Mouse (Mus musculus): ENCODE results near the gene Cpz. TPM values are rescaled to one million over a fixed set of nuclear protein-coding genes. Genes with fewer than 3 reads are reported as not detected.

The Cpz gene
- polyA plus RNA-seq, 1 experiment from 2014 or later = 6.4 TPM

- H3K4me1 ChIP-seq (replicated peaks; ENCODE audit: control insufficient read depth, insufficient read depth, low read length) = no peaks in the 10 kb centered on the region
- ATAC-seq (ENCODE audit: low FRiP score) (no peak), DNase-seq (ENCODE audit: low spot score) (peak; percentile 44)
- H3K27ac ChIP-seq (ENCODE audit: low read depth, low read length) = no peak overlapping the region
- no peaks in the 10 kb centered on the region for H3K9me3 ChIP-seq (ENCODE audit: control insufficient read depth, low read length)
- 0 out of 2 replicates have a peak overlapping the region, but pooled peaks have one; percentile 11 for H3K9ac ChIP-seq (ENCODE audit: low read depth, low read length)
- 72% methylated on average over 13 of the region's 13 CpGs for WGBS
- H3K27me3 ChIP-seq (ENCODE audit: control insufficient read depth, insufficient read depth, low read length) = no peaks in the 10 kb centered on the region
- no peak overlapping the region for H3K4me2 ChIP-seq (replicated peaks; ENCODE audit: low read depth, low read length)
- H3K4me3 ChIP-seq (ENCODE audit: low read depth, low read length) = no peak overlapping the region
- no peaks in the 10 kb centered on the region; the same call in 1 of the 2 replicates for H3K36me3 ChIP-seq (ENCODE audit: control insufficient read depth, insufficient read depth, low read length)
Measured at GRCm38 (mm10) chr5:35557946-35558621, 32.6 kb upstream of the Cpz start.

- ATAC-seq (ENCODE audit: low FRiP score) (no peak), DNase-seq (ENCODE audit: low spot score) (no peak)
- H3K4me2 ChIP-seq (replicated peaks; ENCODE audit: low read depth, low read length) = no peak overlapping the region
- WGBS = 88% methylated on average over 7 of the region's 7 CpGs
- H3K36me3 ChIP-seq (ENCODE audit: control insufficient read depth, insufficient read depth, low read length) = no peaks in the 10 kb centered on the region
- no peak overlapping the region for H3K4me3 ChIP-seq (ENCODE audit: low read depth, low read length)
- no peaks in the 10 kb centered on the region for H3K4me1 ChIP-seq (replicated peaks; ENCODE audit: control insufficient read depth, insufficient read depth, low read length)
- H3K27me3 ChIP-seq (ENCODE audit: control insufficient read depth, insufficient read depth, low read length) = no peaks in the 10 kb centered on the region
- no peak overlapping the region for H3K27ac ChIP-seq (ENCODE audit: low read depth, low read length)
- H3K9me3 ChIP-seq (ENCODE audit: control insufficient read depth, low read length) = no peaks in the 10 kb centered on the region
- H3K9ac ChIP-seq (ENCODE audit: low read depth, low read length) = no peak overlapping the region
Measured at GRCm38 (mm10) chr5:35556393-35556792, 30.9 kb upstream of the Cpz start.

- no peak for ATAC-seq (ENCODE audit: low FRiP score)
- Histone ChIP-seq H3K27ac (ENCODE audit: low read depth, low read length) (no peak overlapping the region), H3K36me3 (ENCODE audit: control insufficient read depth, insufficient read depth, low read length) (no peaks in the 10 kb centered on the region), H3K27me3 (ENCODE audit: control insufficient read depth, insufficient read depth, low read length) (no peaks in the 10 kb centered on the region), H3K4me1 (replicated peaks; ENCODE audit: control insufficient read depth, insufficient read depth, low read length) (no peaks in the 10 kb centered on the region), H3K4me3 (ENCODE audit: low read depth, low read length) (no peak overlapping the region), H3K4me2 (replicated peaks; ENCODE audit: low read depth, low read length) (no peak overlapping the region), H3K9me3 (ENCODE audit: control insufficient read depth, low read length) (no peaks in the 10 kb centered on the region), H3K9ac (ENCODE audit: low read depth, low read length) (no peak overlapping the region)
- WGBS = 78% methylated on average over 4 of the region's 4 CpGs
- DNase-seq (ENCODE audit: low spot score) = no peak
Measured at GRCm38 (mm10) chr5:35552838-35553539, 27.5 kb upstream of the Cpz start.

- H3K27me3 ChIP-seq (ENCODE audit: control insufficient read depth, insufficient read depth, low read length) = no peaks in the 10 kb centered on the region
Measured at GRCm38 (mm10) chr5:35551855-35552837, 26.6 kb upstream of the Cpz start.

GRCm38 (mm10) chr5:35546127-35546526 lies 20.6 kb upstream of the Cpz start:
- Histone ChIP-seq H3K27me3 (ENCODE audit: control insufficient read depth, insufficient read depth, low read length) (no peaks in the 10 kb centered on the region), H3K27ac (ENCODE audit: low read depth, low read length) (no peak overlapping the region), H3K9me3 (ENCODE audit: control insufficient read depth, low read length) (no peaks in the 10 kb centered on the region), H3K4me1 (replicated peaks; ENCODE audit: control insufficient read depth, insufficient read depth, low read length) (no peaks in the 10 kb centered on the region), H3K4me3 (ENCODE audit: low read depth, low read length) (no peak overlapping the region), H3K4me2 (replicated peaks; ENCODE audit: low read depth, low read length) (no peak overlapping the region), H3K9ac (ENCODE audit: low read depth, low read length) (no peak overlapping the region), H3K36me3 (ENCODE audit: control insufficient read depth, insufficient read depth, low read length) (no peaks in the 10 kb centered on the region)
- ATAC-seq (ENCODE audit: low FRiP score) (no peak), DNase-seq (ENCODE audit: low spot score) (no peak)

More at GRCm38 (mm10) chr5:35551855-35552837, 26.6 kb upstream of the Cpz start:
- no peak overlapping the region for H3K27ac ChIP-seq (ENCODE audit: low read depth, low read length)
- ATAC-seq (ENCODE audit: low FRiP score) = no peak
- no peaks in the 10 kb centered on the region for H3K36me3 ChIP-seq (ENCODE audit: control insufficient read depth, insufficient read depth, low read length)
- no peak overlapping the region for H3K4me3 ChIP-seq (ENCODE audit: low read depth, low read length)
- H3K9ac ChIP-seq (ENCODE audit: low read depth, low read length) = no peak overlapping the region
- WGBS = 54% methylated on average over 7 of the region's 7 CpGs
- DNase-seq (ENCODE audit: low spot score) = no peak
- no peaks in the 10 kb centered on the region for H3K4me1 ChIP-seq (replicated peaks; ENCODE audit: control insufficient read depth, insufficient read depth, low read length)
- no peaks in the 10 kb centered on the region for H3K9me3 ChIP-seq (ENCODE audit: control insufficient read depth, low read length)
- no peak overlapping the region for H3K4me2 ChIP-seq (replicated peaks; ENCODE audit: low read depth, low read length)

- H3K4me3 ChIP-seq (ENCODE audit: low read depth, low read length) = no peak overlapping the region
- DNase-seq (ENCODE audit: low spot score) = peak; percentile 13
- H3K4me2 ChIP-seq (replicated peaks; ENCODE audit: low read depth, low read length) = no peak overlapping the region
- H3K9me3 ChIP-seq (ENCODE audit: control insufficient read depth, low read length) = no peaks in the 10 kb centered on the region
- no peak for ATAC-seq (ENCODE audit: low FRiP score)
- no peaks in the 10 kb centered on the region for H3K27me3 ChIP-seq (ENCODE audit: control insufficient read depth, insufficient read depth, low read length)
- no peak overlapping the region for H3K9ac ChIP-seq (ENCODE audit: low read depth, low read length)
- no peak overlapping the region for H3K27ac ChIP-seq (ENCODE audit: low read depth, low read length)
- H3K36me3 ChIP-seq (ENCODE audit: control insufficient read depth, insufficient read depth, low read length) = no peaks in the 10 kb centered on the region
- 67% methylated on average over 4 of the region's 4 CpGs for WGBS
- H3K4me1 ChIP-seq (replicated peaks; ENCODE audit: control insufficient read depth, insufficient read depth, low read length) = no peaks in the 10 kb centered on the region
Measured at GRCm38 (mm10) chr5:35541059-35541790, 15.7 kb upstream of the Cpz start.

GRCm38 (mm10) chr5:35540555-35540954 lies 15.1 kb upstream of the Cpz start:
- ATAC-seq (ENCODE audit: low FRiP score) (no peak), DNase-seq (ENCODE audit: low spot score) (no peak)
- H3K27ac ChIP-seq (ENCODE audit: low read depth, low read length) = no peak overlapping the region
- no peak overlapping the region for H3K4me3 ChIP-seq (ENCODE audit: low read depth, low read length)
- H3K27me3 ChIP-seq (ENCODE audit: control insufficient read depth, insufficient read depth, low read length) = no peaks in the 10 kb centered on the region
- no peak overlapping the region for H3K9ac ChIP-seq (ENCODE audit: low read depth, low read length)
- no peak overlapping the region for H3K4me2 ChIP-seq (replicated peaks; ENCODE audit: low read depth, low read length)
- no peaks in the 10 kb centered on the region for H3K4me1 ChIP-seq (replicated peaks; ENCODE audit: control insufficient read depth, insufficient read depth, low read length)
- WGBS = 57% methylated on average over 5 of the region's 5 CpGs
- no peaks in the 10 kb centered on the region for H3K36me3 ChIP-seq (ENCODE audit: control insufficient read depth, insufficient read depth, low read length)
- H3K9me3 ChIP-seq (ENCODE audit: control insufficient read depth, low read length) = no peaks in the 10 kb centered on the region

- WGBS = 50% methylated on average over 4 of the region's 4 CpGs
- no peaks in the 10 kb centered on the region for H3K4me1 ChIP-seq (replicated peaks; ENCODE audit: control insufficient read depth, insufficient read depth, low read length)
- no peaks in the 10 kb centered on the region for H3K36me3 ChIP-seq (ENCODE audit: control insufficient read depth, insufficient read depth, low read length)
- H3K27me3 ChIP-seq (ENCODE audit: control insufficient read depth, insufficient read depth, low read length) = no peaks in the 10 kb centered on the region
- no peak overlapping the region for H3K4me3 ChIP-seq (ENCODE audit: low read depth, low read length)
- no peak overlapping the region for H3K4me2 ChIP-seq (replicated peaks; ENCODE audit: low read depth, low read length)
- no peak for ATAC-seq (ENCODE audit: low FRiP score)
- H3K9me3 ChIP-seq (ENCODE audit: control insufficient read depth, low read length) = no peaks in the 10 kb centered on the region
- DNase-seq (ENCODE audit: low spot score) = no peak
- no peak overlapping the region for H3K9ac ChIP-seq (ENCODE audit: low read depth, low read length)
- H3K27ac ChIP-seq (ENCODE audit: low read depth, low read length) = no peak overlapping the region
Measured at GRCm38 (mm10) chr5:35539576-35539975, 14.1 kb upstream of the Cpz start.

Data from hindbrain, embryonic 11.5 days (tissue).